Mouse (Mus musculus) mature B cell (primary cell): ENCODE measurements around the gene Slc25a36.

Experiments used
- in situ Hi-C: fragments of 300-500 bp; cut with MboI; formaldehyde crosslinking; loops from 2 replicates; pipeline ENCODE4 v1.14.3; 2019

Gene Slc25a36

DNA sequence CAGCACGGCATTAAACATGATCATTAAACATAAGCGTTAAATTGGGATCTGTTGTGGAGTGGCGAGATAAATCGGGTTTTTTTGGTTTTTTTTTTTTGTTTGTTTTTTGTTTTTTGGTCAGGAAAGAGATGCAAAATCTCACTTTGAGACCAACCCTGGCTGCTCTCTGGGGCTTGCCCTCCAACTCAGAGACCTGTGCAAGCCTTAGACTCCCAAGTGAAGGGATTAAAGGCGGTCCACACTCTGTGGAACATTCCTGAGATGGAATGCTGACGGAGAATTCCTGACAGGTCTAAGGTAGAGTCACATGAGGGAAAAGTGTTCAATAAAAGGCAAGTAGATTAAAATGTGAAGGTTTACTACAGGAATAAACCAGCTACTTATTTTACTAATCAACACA lies 549 bp upstream of the Slc25a36 start:
- in situ Hi-C loops = no loop called here

DNA sequence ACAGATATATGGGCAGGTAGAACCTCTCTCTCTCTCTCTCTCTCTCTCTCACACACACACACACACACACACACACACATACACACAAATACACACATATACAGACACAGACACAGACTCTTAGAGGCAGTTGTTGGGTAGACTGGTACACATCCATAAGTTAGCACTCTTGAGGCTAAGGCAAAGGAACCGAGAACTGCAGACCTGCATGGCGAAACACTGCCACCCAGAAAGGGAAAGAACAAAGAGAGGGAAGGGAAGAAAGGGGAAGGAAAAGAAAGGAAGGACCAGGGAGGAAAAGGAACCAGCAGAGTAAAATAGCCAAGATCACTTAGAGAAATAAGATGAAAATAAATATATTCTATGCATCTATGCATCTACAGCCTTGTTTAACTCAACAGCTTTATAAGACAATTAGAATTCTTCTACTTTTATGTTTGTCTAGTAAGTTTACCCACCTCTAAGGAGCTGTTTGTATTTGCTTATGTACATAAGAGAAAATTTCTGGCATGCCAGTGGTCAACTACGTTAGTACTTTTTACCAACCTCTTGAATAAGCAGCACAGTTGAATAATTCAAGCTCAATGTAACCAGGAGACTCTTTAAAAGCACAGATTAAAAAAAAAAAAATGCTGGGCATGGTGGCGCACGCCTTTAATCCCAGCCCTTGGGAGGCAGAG lies 4.3 kb downstream of the Slc25a36 start:
- in situ Hi-C loops = no loop called here

DNA sequence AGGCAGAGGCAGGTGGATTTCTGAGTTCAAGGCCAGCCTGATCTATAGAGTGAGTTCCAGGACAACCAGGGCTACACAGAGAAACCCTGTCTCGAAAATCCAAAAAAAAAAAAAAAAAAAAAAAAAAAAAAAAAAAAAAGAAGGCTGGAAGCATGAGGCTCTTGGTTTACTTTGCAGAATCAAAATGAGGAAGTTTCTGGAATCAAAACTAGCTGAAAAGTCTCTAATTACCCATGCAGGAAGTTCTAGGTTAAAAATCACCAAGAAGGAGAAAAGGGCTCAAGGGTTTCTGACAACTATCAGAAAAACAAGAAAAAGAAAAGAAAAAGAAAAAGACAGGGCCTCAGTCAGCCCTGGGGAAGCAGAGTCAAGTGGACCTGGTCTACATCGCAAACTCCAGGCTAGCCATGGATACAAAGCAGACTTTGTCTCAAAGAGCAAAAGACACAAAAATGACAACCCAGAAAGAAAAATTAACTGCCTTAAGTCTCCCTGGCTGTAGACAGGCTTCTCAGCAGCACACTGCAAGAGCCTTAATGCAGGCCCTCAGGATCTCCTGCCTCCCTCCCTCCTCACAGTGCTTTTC lies 5.5 kb downstream of the Slc25a36 start:
- in situ Hi-C loops = no loop called here

- in situ Hi-C loops = no loop called here
Measured at GRCm38 (mm10) chr9:97103376-97104061, 7.4 kb downstream of the Slc25a36 start.

DNA sequence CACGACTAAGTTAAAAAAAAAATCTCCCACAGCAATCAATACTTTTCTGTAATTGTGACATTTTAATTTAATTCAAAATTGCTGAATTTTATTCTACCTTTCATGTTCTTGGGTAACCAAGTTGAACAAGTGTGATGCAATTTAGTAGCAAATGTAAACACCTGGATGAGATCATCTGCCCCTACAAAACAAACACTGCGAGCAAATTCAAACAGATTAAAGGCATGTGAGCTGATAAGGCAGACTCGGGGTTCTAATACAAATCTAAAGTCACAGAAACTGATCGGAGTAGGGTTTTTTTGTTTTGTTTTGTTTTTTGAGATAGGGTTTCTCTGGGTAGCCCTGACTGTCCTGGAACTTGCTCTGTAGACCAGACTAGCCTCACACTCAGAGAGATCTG lies 12.0 kb downstream of the Slc25a36 start:
- in situ Hi-C loops = no loop called here

DNA sequence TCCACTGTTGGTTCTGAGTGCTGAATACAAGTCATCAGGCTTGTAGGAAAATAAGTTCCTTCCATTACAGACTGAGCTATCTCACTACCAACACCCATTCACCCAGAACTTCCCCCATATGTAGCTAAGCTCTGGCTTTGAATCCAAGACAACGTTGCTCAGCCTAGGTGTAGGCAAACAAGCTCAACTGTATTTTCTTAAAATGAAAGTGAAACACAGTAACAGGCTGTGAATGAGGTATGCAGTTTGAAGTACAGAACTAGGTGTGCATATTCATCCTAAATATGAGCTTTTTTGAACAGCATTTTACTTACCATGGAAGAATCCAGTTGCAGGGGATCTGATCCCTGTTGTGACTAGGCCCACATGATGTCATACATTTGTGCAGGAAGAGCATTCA lies 14.8 kb downstream of the Slc25a36 start:
- in situ Hi-C loops = no loop called here

GRCm38 (mm10) chr9:97087850-97088249 lies 23.1 kb downstream of the Slc25a36 start:
- in situ Hi-C loops = no loop called here

GRCm38 (mm10) chr9:97084628-97085027 lies 26.3 kb downstream of the Slc25a36 start:
- in situ Hi-C loops = no loop called here

DNA sequence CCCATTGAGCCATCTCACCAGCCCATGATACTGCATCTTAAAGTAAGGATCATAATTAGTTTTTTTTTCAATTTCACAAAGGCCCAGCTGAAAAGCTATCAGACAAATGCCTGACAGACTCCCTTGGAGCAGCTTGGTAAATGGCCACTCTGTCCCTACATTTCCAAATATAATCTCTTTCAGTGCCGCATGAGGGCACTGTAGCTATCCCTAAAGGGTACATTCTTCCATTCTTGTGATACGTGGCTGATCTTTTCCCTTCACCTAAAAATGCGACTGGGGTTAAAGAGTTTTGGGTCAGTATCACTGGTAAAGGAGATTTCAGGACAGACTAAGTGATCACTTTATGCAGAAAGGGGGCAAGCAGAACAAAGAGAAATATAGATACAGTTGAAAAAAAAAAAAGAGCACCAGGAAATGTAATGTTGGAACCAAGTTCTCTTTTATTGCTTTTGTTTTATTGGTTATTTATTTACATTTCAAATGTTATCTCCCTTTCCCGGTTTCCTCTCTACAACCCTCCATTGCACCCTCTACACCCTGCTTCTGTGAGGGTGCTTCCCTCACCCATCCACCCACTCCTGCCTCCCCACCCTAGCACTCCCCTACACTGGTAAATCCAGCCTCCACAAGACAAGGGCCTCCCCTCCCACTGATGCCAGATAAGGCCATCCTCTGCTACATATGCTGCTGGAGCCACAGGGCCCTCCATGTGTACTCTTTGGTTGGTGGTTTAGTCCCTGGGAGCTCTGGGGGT lies 29.7 kb downstream of the Slc25a36 start:
- in situ Hi-C loops = no loop called here

- in situ Hi-C loops = no loop called here
Measured at GRCm38 (mm10) chr9:97069911-97070310, 41.0 kb downstream of the Slc25a36 start.

DNA sequence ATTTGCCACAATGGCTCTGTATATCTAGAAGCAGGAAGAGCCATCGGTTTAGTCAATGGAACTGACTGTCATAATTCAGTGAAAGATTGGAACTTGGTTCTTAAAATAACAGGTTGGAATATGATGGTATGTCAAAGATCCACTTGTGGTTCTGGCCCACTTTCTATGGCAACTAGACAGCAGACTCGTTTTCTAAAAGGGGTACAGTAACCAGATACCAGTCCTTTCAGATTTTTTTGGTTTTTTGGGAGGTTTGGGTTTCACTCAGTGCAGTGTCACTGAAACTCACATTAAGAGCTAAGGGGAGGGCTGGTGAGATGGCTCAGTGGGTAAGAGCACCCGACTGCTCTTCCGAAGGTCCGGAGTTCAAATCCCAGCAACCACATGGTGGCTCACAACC lies 41.5 kb downstream of the Slc25a36 start:
- in situ Hi-C loops = no loop called here

- in situ Hi-C loops = no loop called here
Measured at GRCm38 (mm10) chr9:97068201-97069095, 42.5 kb downstream of the Slc25a36 start.

DNA sequence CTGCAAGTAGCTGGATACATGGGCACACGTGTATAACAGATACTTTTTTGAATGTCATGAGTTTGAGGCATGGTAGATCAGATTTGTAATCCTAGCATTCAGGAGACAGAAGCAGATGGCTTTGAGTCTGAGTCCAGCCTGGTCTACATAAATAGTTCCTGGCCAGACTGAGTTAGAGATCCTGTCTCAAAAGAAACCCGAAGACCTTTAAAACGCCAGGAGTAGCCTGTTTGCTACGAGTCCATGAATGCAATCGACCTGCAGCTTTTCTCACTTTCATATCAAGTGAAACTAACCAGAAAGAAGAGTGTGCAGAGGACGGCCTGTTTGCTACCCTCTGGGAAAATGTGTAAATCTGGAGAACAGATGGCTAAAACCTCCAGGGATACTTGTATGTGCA lies 43.2 kb downstream of the Slc25a36 start:
- in situ Hi-C loops = no loop called here

- in situ Hi-C loops = no loop called here
Measured at GRCm38 (mm10) chr9:97065885-97066284, 45.1 kb downstream of the Slc25a36 start.

GRCm38 (mm10) chr9:97065216-97065615 lies 45.7 kb downstream of the Slc25a36 start:
- in situ Hi-C loops = no loop called here

GRCm38 (mm10) chr9:97064161-97064560 lies 46.8 kb downstream of the Slc25a36 start:
- in situ Hi-C loops = no loop called here

- in situ Hi-C loops = no loop called here
Measured at GRCm38 (mm10) chr9:97061696-97062095, 49.3 kb downstream of the Slc25a36 start.

GRCm38 (mm10) chr9:97056541-97057338 lies 54.2 kb downstream of the Slc25a36 start:
- in situ Hi-C loops = no loop called here

DNA sequence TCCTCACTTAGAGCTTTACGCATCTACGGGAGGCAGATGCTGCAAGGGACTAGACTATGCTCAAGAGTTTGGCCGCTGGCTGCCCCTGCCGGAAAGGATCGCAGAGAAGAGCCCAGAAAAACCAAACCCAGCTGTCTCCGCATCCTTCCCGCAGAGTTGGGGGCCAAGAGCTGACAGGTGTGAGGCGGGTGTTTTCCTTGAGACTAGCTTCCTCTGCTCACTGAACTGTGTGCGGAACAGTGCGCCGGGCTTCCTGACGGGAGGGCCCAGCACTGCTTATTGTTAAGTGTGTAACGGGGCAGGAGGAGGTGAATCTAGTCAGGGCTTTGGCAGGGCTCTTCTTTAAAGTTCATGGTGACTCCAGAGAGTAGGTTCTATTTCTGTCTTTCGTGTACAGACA lies 55.1 kb downstream of the Slc25a36 start:
- in situ Hi-C loops = no loop called here

GRCm38 (mm10) chr9:97051176-97051575 lies 59.8 kb downstream of the Slc25a36 start:
- in situ Hi-C loops = no loop called here

DNA sequence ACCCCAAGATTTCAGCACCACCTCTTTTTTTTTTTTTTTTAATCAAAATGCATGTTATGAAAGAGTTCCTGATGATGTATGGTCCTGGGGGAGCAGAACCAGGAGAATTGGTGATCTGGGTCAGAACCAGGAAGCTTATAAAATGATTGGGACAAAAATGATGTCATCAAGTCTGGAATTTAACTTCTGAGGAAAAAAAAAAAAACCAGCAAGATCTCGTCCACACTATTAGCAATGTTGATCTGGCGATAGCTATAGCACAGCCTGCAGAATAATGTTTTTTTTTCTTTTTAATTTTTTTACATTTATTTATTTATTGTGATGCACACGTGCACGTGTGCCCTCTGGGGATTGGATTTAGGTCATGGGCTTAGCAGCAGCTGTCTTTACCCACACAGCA lies 64.7 kb downstream of the Slc25a36 start:
- in situ Hi-C loops = no loop called here
